Mouse (Mus musculus) embryonic facial prominence, embryonic 13.5 days (tissue): ENCODE data around the gene Tigar. TPM values are rescaled to one million over a fixed set of nuclear protein-coding genes. Genes with fewer than 3 reads are reported as not detected.

ENCODE experiments used
- ATAC-seq: fragments of 200-750 bp; cut with Nextera tagmentation; 2 replicates; pipeline ENCODE4 v1.8.0; 2017; ENCODE audit warnings: low read depth; ENCODE audit not compliant: insufficient number of reproducible peaks, insufficient read depth, low FRiP score, low TSS enrichment
- H3K27ac ChIP-seq: fragments of 300-500 bp; sonication (generic); 2 replicates; pipeline ENCODE4 v1.5.1; 2015; ENCODE audit warnings: moderate library complexity, mild to moderate bottlenecking, inconsistent platforms
- H3K27me3 ChIP-seq: fragments of 300-500 bp; sonication (generic); 2 replicates; pipeline ENCODE4 v1.6.1; 2015; ENCODE audit warnings: mild to moderate bottlenecking, inconsistent platforms
- H3K36me3 ChIP-seq: fragments of 300-500 bp; sonication (generic); 2 replicates; pipeline ENCODE4 v1.6.1; 2015; ENCODE audit warnings: mild to moderate bottlenecking, inconsistent platforms
- H3K4me1 ChIP-seq: fragments of 300-500 bp; sonication (generic); 2 replicates; pipeline ENCODE4 v1.6.1; 2015; ENCODE audit warnings: inconsistent platforms
- H3K4me2 ChIP-seq: fragments of 300-500 bp; sonication (generic); 2 replicates; pipeline ENCODE4 v1.6.1; 2015; ENCODE audit warnings: moderate library complexity, mild to moderate bottlenecking, inconsistent platforms
- H3K4me3 ChIP-seq: fragments of 300-500 bp; sonication (generic); 2 replicates; pipeline ENCODE4 v1.5.1; 2015; ENCODE audit warnings: mild to moderate bottlenecking, inconsistent platforms
- H3K9ac ChIP-seq: fragments of 300-500 bp; sonication (generic); 2 replicates; pipeline ENCODE4 v1.6.1; 2015; ENCODE audit warnings: mild to moderate bottlenecking, inconsistent platforms
- H3K9me3 ChIP-seq: fragments of 300-500 bp; sonication (generic); 2 replicates; pipeline ENCODE4 v1.6.1; 2016; ENCODE audit warnings: inconsistent platforms
- WGBS: fragments of 180-500 bp; shearing (Covaris S2); methylation state at CpG from one replicate; pipeline ENCODE4 v1.1.7; 2015; ENCODE audit warnings: mixed read lengths; 5-methylcytosine and 5-hydroxymethylcytosine counted together
- polyA plus RNA-seq: library from polyadenylated mRNA; unstranded; fragments of >200 nt; fragmentation: Nextera tagmentation; extraction: Ambion mirVana; gene quantifications from 2 replicates; pipeline ENCODE4 v1.2.1, GENCODE M21; 2015

Tigar gene
- polyA plus RNA-seq = 2.1 and 4.3 TPM in 2 replicates

DNA sequence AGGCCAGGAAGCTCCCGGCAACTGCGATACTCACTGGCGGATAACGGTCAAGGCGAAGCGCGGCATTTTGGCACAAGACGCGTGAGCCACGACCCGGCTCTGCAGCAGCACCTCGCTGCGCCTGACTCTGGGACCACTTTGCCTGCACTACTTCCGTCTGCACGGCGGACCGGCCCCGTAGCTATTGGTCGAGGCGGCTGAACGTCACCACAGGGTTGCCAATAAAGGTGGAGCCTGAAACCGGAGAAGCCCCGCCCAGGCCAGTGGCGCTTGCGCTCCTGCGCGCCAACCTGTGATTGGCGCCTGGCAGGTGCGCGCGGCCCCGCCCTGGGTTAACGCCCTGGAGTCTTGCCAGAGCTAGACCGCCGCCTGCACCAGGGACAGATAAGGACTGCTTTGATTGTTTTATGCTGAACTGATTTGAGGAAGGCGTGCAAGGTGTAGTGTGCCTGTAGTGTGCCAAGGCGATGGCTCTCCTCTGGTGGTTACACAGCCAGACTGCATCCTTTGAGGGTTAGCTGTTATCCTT lies at the start of gene Tigar:
Tigar (minus strand) TSS at position 156 of the 529 bp plus-strand sequence.
- Histone ChIP-seq H3K4me2 (peak within 1 kb of the TSS; percentile 82), H3K4me1 (peaks cover 14% of the 10 kb centered on the region), H3K27me3 (no peaks in the 10 kb centered on the region), H3K36me3 (no peaks in the 10 kb centered on the region), H3K9ac (peak within 1 kb of the TSS; percentile 71), H3K9me3 (no peaks in the 10 kb centered on the region), H3K27ac (no peak within 1 kb of the TSS), H3K4me3 (peak within 1 kb of the TSS; percentile 59)
- ATAC-seq = peak; percentile 99
- WGBS = under 1% methylated on average over 37 of the region's 37 CpGs

DNA sequence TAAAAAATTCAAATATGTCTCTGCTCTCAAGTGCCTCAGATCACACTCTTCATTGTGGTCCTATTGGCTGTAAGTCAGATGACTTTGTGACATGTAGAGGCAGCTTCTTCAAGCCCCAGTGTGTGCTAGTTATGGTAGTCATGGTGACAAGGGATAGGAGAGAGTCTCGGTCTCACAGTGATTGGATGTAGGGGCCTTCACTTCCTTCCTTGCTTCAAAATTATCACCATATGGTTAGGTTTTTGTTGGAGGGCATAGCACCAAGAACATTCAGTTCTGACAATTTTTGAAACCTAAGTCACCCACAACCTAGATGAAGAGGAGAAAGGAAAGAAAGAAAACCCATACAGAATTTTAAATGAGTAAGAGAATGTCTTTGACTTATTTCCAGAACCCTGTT lies 48.0 kb upstream of the Tigar start:
- 30% methylated on average over 1 of the region's 1 CpGs for WGBS

DNA sequence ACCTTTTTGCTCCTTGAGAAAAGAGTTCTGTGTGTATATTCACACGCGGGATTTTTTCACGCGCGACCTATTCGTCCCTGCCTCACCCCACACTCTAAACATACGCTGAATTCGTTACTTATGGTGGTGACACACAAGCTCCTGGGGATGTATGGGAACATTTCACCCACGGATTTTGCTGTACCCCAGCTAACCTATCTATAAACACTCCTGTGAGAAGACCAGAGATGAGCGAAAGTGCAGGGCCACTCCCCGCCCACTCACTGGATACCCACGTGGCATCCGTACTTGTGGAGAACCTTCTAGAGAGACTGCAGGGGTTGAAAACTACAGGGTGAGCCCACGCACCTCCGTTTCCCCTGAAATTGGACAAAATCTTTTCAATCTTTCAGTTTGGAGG lies 46.1 kb upstream of the Tigar start:
- peak overlapping the region; percentile 90 for H3K4me2 ChIP-seq
- peak overlapping the region; percentile 72 for H3K9ac ChIP-seq
- H3K27ac ChIP-seq = peak overlapping the region; percentile 95
- no peaks in the 10 kb centered on the region for H3K9me3 ChIP-seq
- under 1% methylated on average over 15 of the region's 15 CpGs for WGBS
- H3K27me3 ChIP-seq = 0 out of 2 replicates have a peak, but pooled peaks cover 3% of the 10 kb centered on the region
- peaks cover 42% of the 10 kb centered on the region for H3K4me1 ChIP-seq
- H3K4me3 ChIP-seq = peak overlapping the region; percentile 78
- ATAC-seq = no peak
- no peaks in the 10 kb centered on the region for H3K36me3 ChIP-seq

More for the DNA sequence above, 48.0 kb upstream of the Tigar start:
- Histone ChIP-seq H3K27ac (no peak overlapping the region), H3K27me3 (0 out of 2 replicates have a peak, but pooled peaks cover 3% of the 10 kb centered on the region), H3K4me1 (peaks cover 30% of the 10 kb centered on the region), H3K9ac (no peak overlapping the region), H3K9me3 (no peaks in the 10 kb centered on the region), H3K4me3 (no peak overlapping the region), H3K4me2 (no peak overlapping the region), H3K36me3 (no peaks in the 10 kb centered on the region)
- ATAC-seq = no peak

GRCm38 (mm10) chr6:127154708-127155268 lies 45.4 kb upstream of the Tigar start:
- Histone ChIP-seq H3K9ac (peak overlapping the region; percentile 72), H3K9me3 (no peaks in the 10 kb centered on the region), H3K27me3 (0 out of 2 replicates have a peak, but pooled peaks cover 3% of the 10 kb centered on the region), H3K4me1 (peaks cover 42% of the 10 kb centered on the region), H3K27ac (peak overlapping the region; percentile 95), H3K4me3 (peak overlapping the region; percentile 78), H3K4me2 (peak overlapping the region; percentile 90), H3K36me3 (no peaks in the 10 kb centered on the region)
- WGBS = 1% methylated on average over 34 of the region's 34 CpGs
- ATAC-seq = 0 out of 2 replicates have a peak, but pooled peaks have one; percentile 17

- WGBS = under 1% methylated on average over 30 of the region's 30 CpGs
- no peak for ATAC-seq
- H3K4me1 ChIP-seq = peaks cover 42% of the 10 kb centered on the region
These were observed 44.8 kb upstream of the Tigar start for GRCm38 (mm10) chr6:127153972-127154707.

DNA sequence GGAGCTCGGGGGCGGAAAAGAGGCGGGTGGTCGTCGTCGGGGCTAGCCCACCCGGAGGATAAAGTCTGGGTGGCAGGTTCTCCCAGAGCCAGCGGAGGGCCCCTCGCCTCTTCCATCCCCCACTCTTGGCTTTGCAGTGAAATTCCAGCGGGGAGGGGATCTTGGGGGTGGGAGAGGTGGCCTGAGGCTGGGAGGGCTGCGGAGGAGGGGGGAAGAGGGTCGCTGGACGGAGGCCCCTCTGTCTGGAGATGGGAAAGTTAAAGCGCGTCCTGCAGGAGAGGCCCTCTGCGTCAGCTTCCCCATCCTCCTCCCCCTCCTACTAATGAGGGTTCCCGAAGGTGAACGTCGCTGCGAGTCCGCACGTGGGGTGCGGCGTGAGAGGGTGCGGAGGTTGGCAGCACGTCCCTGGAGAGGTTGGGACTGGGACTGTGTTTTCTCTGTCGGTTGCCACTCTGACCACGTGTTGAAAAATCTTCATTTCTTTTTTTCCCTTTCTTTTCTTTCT lies 44.0 kb upstream of the Tigar start:
- H3K36me3 ChIP-seq = no peaks in the 10 kb centered on the region
- H3K27ac ChIP-seq = peak overlapping the region; percentile 95
- peak overlapping the region; percentile 72 for H3K9ac ChIP-seq
- H3K4me3 ChIP-seq = peak overlapping the region; percentile 78
- H3K4me1 ChIP-seq = peaks cover 44% of the 10 kb centered on the region
- H3K4me2 ChIP-seq = peak overlapping the region; percentile 90
- H3K9me3 ChIP-seq = no peaks in the 10 kb centered on the region
- no peak for ATAC-seq
- H3K27me3 ChIP-seq = 0 out of 2 replicates have a peak, but pooled peaks cover 3% of the 10 kb centered on the region
- WGBS = under 1% methylated on average over 28 of the region's 28 CpGs

More at GRCm38 (mm10) chr6:127153972-127154707, 44.8 kb upstream of the Tigar start:
- H3K9me3 ChIP-seq = no peaks in the 10 kb centered on the region
- 0 out of 2 replicates have a peak, but pooled peaks cover 3% of the 10 kb centered on the region for H3K27me3 ChIP-seq
- peak overlapping the region; percentile 72 for H3K9ac ChIP-seq
- H3K27ac ChIP-seq = peak overlapping the region; percentile 95
- H3K4me3 ChIP-seq = peak overlapping the region; percentile 78
- H3K36me3 ChIP-seq = no peaks in the 10 kb centered on the region
- peak overlapping the region; percentile 90 for H3K4me2 ChIP-seq

GRCm38 (mm10) chr6:127152106-127152951 lies 43.0 kb upstream of the Tigar start, which contains the start of gene Ccnd2:
Gene Ccnd2 (minus strand): TSS chr6:127152193.
- under 1% methylated on average over 40 of the region's 40 CpGs for WGBS
- H3K4me1 ChIP-seq = peaks cover 51% of the 10 kb centered on the region
- no peaks in the 10 kb centered on the region for H3K27me3 ChIP-seq
- peak within 1 kb of the TSS; percentile 78 for H3K4me3 ChIP-seq
- H3K9ac ChIP-seq = peak within 1 kb of the TSS; percentile 72
- peak; percentile 82 for ATAC-seq
- H3K9me3 ChIP-seq = no peaks in the 10 kb centered on the region
- peak within 1 kb of the TSS; percentile 95 for H3K27ac ChIP-seq
- H3K36me3 ChIP-seq = no peaks in the 10 kb centered on the region
- peak within 1 kb of the TSS; percentile 90 for H3K4me2 ChIP-seq

DNA sequence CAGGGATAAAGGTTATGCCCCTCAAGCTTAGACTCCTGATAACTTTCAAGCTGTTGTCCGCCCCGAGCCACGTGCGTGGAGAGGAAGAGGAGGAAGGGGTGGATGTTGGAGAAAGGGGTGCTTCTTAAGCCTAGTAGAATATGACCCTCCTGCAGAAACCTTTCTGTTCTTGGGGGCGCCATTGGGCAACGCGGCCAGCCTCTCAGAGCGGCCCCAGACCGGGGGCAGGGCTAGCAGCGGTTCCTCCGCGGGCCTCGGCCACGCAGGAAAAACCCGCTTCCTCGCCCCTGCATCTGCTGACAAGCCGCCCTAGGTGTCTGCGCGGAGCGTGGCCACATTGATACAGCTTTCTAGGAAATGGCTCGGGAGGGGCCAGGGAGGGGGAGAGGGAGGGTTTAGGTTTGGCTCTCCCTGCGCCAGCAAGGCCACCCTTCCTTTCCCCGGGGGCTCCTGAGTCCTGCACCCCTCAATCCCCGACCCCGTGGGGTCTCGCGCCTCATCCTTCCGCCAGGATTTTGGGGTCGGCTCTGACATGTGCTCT lies 42.3 kb upstream of the Tigar start:
- under 1% methylated on average over 29 of the region's 29 CpGs for WGBS
- Histone ChIP-seq H3K27ac (peak overlapping the region; percentile 95), H3K9ac (peak overlapping the region; percentile 72), H3K4me2 (peak overlapping the region; percentile 90), H3K4me1 (peaks cover 57% of the 10 kb centered on the region), H3K27me3 (no peaks in the 10 kb centered on the region), H3K9me3 (no peaks in the 10 kb centered on the region), H3K36me3 (peaks cover 6% of the 10 kb centered on the region), H3K4me3 (peak overlapping the region; percentile 78)
- peak; percentile 4; the same call in 1 of the 2 replicates for ATAC-seq

DNA sequence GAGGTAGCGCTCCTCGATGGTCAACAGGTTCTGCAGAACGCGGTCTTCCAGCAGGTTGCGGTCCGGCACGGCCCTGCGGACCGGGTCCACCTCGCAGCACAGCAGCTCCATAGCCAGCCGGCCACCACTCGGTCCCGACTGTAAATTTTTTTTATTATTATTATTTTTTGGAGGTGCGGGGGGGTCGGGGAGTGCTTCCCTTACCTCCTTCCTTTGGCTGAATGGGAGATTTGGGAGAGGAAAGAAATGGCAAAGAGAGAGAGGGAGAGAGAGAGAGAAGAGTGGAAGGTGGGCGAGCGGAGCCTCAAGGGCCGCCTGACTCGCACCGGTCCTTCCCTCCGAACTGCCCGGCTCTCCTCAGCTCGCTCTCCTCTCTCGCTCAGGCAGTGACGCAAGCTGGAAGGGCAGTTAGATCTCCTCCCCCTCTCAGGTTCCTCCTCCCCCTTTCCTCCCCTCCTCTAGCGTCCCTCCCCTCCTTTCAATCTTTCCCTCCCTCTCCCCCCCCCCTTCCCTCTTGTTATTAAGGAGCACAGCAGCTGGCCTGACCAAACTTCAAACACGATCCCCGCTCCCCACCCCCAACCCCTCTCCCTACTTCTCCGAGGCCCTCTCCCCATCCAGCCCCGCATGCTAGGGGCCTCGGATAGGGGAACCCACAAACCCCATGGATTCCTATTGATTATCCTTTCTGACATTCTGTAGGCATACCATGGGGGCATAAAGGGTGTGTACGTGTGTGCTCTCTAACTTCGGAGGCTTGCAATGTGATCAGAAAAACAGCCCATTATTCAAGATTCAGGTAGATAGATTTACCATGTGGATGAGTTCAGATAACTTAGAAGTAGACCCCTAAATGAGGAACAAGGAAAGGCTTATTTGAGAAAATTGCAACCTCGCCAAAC lies 41.6 kb upstream of the Tigar start:
- peaks cover 65% of the 10 kb centered on the region for H3K4me1 ChIP-seq
- peak overlapping the region; percentile 95 for H3K27ac ChIP-seq
- ATAC-seq = peak; percentile 57; the same call in 1 of the 2 replicates
- no peaks in the 10 kb centered on the region for H3K27me3 ChIP-seq
- peak overlapping the region; percentile 90 for H3K4me2 ChIP-seq
- 0% methylated on average over 32 of the region's 34 CpGs for WGBS
- peaks cover 13% of the 10 kb centered on the region for H3K36me3 ChIP-seq
- H3K9me3 ChIP-seq = no peaks in the 10 kb centered on the region
- peak overlapping the region; percentile 96 for H3K9ac ChIP-seq
- H3K4me3 ChIP-seq = peak overlapping the region; percentile 78
